Mouse (Mus musculus) C2C12 (cell line): ENCODE results near the gene Ccnjl.

ENCODE experiments used
- CTCF ChIP-seq: IDR thresholded peaks from one replicate; pipeline ENCODE4 v1.5.1; 2011; ENCODE audit not compliant: control insufficient read depth, insufficient read depth, insufficient read length
- FOSL1 ChIP-seq: IDR thresholded peaks from one replicate; pipeline ENCODE4 v1.8.0; 2011; ENCODE audit warnings: mild to moderate bottlenecking, low read length; ENCODE audit not compliant: poor library complexity, insufficient read depth, severe bottlenecking
- MAX ChIP-seq: IDR thresholded peaks from one replicate; pipeline ENCODE4 v1.6.1; 2011; ENCODE audit warnings: mild to moderate bottlenecking, control low read depth
- MYOD1 ChIP-seq: IDR thresholded peaks from one replicate; pipeline ENCODE4 v1.6.1; 2011; ENCODE audit warnings: low read depth; ENCODE audit not compliant: control insufficient read depth, insufficient read length
- MYOG ChIP-seq: IDR thresholded peaks from one replicate; pipeline ENCODE4 v1.6.1; 2011; ENCODE audit not compliant: control insufficient read depth, insufficient read length; ENCODE audit errors: extremely low read depth

DNA sequence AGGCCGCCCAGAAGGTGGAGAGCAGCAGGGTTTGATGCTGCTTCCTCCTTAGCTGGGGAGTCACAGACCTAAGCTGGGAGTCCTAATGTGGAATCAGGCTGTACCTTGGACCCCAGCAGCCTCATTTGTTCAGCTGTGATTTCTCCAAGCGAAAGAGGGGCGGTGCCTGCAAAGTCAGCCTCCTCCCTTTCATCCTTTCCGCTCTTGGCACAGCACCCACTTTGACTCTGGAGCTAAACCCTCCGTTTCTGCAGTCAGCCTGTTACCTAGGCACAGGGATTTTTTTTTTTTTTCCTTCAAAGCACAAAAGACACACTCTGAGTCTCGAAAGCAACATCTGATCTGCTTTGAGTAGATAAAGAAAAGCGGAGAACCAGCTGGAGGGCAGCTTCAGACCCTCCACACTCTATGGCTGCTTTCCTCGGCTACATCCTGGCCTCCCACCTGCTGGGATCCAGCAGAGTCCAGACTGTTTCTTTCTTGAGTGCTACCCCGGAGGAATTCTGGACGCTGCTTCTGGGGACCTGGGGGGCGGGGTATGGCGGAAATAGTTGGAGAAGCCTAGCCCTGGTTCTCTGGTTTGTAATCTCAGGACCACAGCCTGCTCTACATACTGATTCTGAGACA lies 97.8 kb downstream of the Ccnjl start:
- no peak for TF ChIP-seq CTCF
- no peak for TF ChIP-seq MAX
- TF ChIP-seq FOSL1 = no peak
- TF ChIP-seq MYOD1 = no peak
- no peak for TF ChIP-seq MYOG
